Mouse (Mus musculus) right cerebral cortex, postnatal 10 days (tissue): ENCODE results near the gene Gpsm3.

Experiments used
- DNase-seq, 2 experiments: peaks; one replicate each; pipeline ENCODE4 v3.0.0; 2021; ENCODE audit warnings: low spot score in 2 of 2

Gpsm3 gene

DNA sequence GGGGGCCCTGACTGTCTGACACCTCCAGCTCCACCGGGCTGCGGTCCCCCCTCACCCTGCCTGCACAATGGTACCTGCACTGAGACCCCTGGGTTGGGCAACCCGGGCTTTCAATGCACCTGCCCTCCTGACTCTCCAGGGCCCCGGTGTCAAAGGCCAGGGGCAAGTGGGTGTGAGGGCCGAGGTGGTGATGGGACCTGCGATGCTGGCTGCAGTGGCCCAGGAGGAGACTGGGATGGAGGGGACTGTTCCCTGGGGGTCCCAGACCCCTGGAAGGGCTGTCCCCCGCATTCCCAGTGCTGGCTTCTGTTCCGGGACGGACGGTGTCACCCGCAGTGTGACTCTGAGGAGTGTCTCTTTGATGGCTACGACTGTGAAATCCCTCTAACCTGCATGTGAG lies 7.1 kb upstream of the Gpsm3 start:
- peak in 1 of 2 experiments; percentile 25 for DNase-seq

DNA sequence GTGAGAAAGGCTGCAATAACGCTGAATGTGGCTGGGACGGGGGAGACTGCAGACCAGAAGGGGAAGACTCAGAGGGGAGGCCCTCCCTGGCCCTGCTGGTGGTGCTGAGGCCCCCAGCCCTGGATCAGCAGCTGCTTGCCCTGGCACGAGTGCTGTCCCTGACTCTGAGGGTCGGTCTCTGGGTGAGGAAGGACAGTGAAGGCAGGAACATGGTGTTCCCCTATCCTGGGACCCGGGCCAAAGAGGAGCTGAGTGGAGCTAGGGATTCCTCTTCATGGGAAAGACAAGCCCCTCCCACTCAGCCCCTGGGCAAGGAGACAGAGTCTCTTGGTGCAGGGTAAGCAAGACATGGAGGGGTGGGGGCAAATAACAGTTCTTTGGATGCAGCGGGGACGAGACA lies 6.2 kb upstream of the Gpsm3 start:
- DNase-seq = peak; percentile 34 to 44

DNA sequence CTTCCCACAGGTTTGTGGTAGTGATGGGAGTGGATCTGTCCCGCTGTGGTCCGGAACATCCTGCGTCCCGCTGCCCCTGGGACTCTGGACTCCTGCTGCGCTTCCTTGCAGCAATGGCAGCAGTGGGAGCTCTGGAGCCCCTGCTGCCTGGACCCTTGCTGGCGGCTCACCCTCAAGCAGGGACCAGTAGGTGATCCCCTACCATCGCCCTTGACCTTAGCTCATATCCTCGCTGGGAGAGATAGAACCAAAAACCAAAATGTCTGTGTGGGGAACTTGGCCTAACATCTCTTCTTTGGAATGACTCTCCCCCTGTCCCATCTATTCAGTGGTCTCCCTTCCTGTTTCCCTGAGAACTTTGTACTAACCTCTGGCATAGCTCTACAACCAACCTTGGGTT lies 5.8 kb upstream of the Gpsm3 start:
- no peak for DNase-seq

DNA sequence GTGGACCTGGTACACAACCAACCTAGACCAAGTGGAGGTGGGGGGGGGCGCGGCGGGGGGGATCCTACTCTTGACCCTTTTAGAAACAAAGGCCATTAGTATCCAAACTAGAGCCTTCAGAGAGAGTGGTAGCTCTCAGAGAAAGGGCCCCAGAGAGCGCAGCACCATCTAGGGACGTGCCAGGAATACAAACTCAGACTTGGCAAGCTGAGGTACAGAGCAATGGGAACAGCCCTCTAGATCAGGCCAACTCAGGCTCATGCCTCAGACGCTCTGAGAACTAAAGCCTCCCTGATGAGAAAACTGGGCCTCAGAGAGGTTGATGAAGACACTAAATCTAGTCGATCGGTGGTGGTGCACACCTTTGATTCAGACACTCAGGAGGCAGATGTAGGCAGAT lies 4.5 kb upstream of the Gpsm3 start:
- peak in 1 of 2 experiments; percentile 70 for DNase-seq

DNA sequence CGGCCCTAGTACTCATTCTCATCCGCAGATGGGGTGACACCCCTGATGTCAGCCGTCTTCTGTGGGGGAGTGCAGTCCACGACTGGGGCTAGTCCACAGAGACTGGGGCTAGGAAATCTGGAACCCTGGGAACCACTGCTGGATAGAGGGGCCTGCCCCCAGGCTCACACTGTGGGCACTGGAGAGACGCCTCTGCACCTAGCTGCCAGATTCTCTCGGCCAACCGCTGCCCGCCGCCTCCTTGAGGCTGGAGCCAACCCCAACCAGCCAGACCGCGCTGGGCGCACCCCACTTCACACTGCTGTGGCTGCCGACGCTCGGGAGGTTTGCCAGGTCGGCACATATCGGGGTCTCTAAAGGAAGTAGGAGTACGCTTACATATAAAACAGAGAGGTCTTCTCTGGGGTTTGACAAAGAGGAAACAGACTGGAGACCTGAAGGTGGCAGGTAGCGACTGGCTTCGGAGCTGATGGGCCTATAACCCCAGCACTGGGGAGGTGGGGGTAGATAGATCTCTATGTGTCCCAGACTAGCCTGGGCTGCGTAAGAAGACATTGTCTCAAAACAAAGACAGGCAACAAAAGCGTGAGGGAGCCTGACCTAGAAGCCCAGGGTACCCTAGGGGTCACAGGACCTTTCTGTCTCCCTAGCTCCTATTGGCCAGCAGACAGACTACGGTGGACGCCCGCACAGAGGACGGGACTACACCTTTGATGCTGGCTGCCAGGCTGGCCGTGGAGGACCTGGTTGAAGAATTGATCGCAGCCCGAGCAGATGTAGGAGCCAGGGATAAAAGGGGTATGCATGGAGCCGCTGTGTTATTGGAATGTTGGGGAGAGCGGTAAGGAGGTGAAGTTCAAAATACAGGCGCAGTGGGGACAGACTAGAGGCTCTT lies 3.5 kb upstream of the Gpsm3 start:
- DNase-seq = peak; percentile 67 to 69

DNA sequence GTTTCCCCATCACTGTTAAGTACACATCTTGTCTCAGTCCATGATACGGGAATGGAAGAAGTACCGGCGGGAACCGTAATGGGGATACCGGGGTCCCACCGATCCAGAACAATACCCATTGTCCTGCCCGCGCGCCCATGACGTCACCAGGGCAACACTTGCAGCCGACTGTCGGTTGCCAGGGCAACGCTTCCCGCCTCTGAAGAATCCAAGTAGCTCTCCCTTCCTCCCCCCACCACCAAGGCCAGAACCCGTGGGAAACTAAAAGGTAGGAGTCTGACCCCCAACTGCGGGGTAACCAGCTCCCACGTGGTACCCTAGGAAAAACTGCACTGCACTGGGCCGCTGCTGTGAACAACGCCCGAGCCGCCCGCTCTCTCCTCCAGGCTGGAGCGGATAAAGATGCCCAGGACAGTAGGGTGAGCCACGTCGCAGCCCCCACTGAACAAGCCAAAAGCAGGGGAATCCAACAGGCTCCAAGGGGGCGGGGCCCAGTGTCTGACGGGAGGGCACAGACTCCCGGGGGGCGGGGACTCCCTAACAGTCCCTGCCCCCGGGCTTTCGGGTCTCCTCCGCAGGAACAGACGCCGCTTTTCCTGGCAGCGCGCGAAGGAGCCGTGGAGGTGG lies 2.7 kb upstream of the Gpsm3 start:
- peak; percentile 94 to 96 for DNase-seq

DNA sequence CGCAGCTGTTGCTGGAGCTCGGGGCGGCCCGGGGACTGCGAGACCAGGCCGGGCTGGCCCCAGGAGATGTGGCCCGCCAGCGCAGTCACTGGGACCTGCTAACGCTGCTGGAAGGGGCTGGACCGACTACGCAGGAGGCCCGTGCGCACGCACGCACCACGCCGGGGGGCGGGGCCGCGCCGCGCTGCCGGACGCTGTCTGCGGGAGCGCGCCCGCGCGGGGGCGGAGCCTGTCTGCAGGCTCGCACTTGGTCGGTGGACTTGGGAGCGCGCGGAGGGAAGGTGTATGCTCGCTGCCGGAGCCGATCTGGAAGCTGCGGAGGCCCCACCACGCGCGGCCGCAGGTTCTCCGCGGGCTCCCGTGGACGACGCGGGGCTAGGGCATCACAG lies 2.2 kb upstream of the Gpsm3 start:
- DNase-seq = peak; percentile 97 to 98

DNA sequence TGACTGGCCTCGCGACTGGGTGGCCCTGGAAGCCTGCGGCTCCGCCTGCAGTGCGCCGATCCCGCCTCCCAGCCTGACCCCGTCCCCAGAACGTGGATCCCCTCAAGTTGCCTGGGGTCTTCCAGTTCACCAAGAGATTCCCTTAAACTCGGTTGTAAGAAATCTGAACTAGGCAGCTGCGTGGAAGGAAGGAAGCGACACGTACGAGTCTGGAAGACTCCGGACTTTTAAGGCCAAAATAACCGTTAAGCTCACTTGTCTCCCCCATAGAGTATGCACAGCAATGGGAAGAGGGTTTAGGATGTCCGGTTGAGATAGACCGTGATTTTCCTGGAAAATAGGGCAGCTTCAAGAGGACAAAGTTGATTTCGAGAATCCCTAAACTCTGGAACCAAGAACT lies 1.8 kb upstream of the Gpsm3 start:
- DNase-seq = no peak

DNA sequence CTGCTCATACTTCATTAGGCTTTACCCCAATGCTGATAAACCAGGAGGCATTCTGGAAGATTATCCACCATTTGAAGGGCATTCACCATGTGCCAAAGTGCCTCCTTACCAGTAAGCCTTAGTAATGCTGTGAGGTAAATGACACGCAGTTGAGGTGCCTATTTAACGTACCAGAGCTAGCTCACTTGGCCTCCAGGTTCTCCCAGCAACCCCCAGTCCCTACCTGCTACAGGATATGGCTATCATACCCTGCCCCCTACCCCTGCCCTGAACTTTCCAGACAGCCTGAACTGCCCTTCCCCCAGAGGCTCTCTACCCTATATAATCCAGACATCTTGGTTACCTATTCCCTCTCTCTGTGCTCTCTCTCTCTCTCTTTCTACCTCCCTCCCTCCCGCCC lies 839 bp upstream of the Gpsm3 start:
- peak in 1 of 2 experiments; percentile 26 for DNase-seq

DNA sequence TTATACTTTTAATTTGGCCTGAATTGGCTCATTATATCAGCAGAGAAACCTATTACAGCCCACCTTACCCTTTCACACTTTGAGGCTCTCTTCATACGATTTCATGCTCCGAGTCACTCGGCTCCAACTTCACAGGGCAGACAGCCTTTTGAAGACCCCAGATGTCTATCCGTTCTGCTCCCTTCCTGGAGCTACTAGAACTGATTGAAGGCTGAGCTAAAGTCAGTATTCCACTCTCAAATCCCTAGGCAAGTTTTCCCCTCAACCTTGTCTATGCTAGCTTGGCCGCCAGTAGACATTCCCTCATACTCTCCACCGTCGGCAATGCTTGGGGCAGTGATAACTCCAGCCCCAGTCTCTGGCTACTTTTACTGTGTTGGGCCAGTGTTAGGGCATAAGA lies 400 bp upstream of the Gpsm3 start:
- DNase-seq = peak in 1 of 2 experiments; percentile 29

DNA sequence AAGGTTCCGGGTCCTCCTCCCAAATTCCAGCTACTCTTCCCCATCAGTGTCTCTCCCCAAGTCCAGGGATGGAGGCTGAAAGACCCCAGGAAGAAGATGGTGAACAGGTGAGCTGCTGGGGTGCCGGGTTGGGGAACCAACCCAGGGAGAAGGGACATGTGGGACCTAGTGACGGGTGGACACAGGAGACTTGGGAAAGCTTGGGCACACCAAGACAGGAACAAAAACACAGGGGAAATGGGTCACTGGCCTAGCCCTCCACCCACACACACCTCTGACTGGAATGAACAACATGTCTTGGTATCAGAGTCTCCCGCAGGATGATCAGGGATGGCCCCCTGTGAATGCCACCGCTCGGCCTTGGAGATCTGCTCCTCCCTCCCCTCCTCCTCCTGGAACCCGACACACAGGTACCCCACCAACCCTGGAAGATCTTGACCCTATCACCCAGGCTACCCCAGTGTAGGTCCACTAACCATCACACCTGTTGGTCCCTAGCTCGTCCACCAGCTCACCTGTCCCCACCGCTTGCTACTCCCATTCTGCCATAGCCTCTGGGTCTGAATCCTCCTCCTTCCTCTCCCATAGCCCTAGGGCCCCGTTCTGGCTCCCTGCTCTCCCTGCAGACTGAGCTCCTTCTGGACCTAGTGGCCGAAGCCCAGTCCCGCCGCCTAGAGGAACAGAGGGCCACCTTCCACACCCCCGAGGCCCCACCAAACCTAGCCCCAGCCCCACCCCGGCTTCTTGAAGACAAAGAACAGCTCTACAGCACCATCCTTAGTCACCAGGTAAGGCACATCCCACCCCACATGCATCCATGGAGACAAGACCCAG lies 765 bp downstream of the Gpsm3 start:
- DNase-seq = peak; percentile 29 to 42

DNA sequence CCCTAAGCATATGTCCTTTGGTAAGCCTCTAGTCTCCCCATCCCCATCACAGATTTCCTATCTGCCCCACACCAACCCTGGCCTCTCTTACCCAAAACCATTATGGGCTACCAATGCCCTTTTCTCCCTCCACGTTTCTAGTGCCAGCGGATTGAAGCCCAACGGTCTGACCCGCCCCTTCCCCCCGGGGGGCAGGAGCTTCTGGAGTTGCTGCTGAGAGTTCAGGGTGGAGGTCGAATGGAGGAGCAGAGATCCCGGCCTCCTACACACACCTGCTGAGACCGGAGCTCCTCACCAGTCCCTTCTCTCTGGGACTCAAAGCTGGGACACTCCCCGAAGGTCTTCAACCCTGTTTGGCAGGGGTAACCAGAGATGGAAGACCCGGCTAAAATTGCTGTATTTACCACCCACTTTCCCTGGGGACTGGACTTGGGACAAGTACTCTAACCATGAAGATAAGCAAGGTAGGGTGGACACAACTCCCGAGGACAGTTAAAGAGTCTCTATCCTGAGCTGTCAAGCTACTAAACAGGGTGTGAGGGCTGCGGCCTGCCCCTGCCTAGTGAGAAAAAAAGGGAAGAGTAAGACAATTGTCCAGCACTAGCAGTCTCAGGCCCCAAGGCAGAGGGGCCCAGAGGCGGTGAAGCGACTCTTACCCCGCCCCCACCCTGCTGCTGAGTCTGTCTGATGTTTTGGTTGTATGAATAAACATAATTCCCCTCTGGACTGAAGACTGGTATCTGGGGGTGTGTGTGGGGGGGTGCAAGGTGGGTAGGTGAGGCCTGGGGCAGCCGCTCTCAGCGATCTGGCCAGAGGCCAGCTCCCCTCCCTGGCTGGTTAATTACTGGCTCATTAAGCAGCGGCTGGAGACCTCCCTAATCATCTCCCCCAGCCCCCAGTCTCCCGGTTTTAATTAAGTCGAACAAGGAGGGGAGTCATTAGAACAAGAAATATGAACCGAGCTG lies 1.7 kb downstream of the Gpsm3 start, which contains the start of gene Pbx2:
Gene Pbx2 (plus strand): TSS at position 238 of the 965 bp plus-strand sequence.
- DNase-seq = peak; percentile 33 to 47

DNA sequence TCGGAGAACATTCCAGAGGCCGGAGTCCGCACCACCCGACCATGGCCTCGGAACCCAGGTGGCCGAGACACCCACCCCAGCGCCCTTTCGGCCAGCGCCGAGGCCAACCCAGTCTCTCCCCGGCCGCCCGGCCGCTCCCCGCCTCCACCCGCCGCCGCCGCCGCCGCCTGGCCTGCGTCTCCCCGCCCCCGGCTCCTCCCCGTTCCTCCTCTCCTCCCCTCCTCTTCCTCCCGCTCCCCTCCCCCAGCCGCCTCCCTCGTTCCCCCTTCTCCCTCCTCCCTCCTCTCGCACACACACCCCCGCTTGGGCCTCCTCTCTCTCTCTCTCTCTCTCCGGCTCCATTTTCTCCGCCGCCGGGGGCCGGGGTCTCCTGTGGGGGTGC lies 2.4 kb downstream of the Gpsm3 start:
- DNase-seq = peak; percentile 94 to 95

DNA sequence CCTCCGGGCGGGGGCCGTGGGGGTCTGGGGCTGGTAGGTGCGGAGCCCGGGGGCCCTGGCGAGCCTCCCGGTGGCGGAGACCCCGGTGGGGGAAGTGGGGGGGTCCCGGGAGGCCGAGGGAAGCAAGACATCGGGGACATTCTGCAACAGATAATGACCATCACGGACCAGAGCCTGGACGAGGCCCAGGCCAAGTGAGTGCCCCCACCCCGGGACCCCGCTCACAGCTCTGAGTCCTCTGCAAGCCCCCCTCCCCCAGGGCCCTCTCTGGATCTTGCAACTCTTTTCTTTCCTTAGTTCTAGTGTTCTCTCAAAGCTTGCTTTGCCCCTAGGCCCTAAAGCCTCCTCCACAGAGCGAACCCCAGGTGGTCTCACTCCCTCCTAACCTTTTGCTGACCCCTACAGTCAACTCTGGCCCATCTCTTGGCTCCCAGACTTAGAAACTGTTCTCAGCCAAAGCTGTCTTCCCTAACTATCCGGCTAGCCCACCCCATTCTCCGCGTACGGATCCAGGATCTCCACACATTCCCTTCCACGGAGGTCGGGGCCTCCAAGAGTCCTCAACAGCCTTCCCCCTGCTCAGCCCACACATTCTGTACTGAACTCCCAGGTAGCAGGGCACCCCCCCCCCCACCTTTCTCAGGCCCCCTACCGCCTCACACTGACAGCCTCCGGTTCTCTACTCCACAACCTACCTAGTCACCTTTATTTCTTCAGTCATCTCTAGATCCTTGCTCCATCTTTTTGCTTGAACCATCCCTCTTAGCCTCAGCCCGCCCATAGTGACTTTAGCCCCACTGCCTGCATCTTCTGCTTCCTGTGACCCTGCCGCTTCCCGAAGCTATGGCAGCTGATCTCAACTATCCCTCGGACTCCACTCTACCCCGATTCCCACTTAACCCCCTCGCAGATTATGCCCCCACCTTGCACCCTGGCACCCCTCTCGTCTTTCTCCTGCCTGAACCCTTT lies 3.3 kb downstream of the Gpsm3 start:
- DNase-seq = peak; percentile 65 to 71

DNA sequence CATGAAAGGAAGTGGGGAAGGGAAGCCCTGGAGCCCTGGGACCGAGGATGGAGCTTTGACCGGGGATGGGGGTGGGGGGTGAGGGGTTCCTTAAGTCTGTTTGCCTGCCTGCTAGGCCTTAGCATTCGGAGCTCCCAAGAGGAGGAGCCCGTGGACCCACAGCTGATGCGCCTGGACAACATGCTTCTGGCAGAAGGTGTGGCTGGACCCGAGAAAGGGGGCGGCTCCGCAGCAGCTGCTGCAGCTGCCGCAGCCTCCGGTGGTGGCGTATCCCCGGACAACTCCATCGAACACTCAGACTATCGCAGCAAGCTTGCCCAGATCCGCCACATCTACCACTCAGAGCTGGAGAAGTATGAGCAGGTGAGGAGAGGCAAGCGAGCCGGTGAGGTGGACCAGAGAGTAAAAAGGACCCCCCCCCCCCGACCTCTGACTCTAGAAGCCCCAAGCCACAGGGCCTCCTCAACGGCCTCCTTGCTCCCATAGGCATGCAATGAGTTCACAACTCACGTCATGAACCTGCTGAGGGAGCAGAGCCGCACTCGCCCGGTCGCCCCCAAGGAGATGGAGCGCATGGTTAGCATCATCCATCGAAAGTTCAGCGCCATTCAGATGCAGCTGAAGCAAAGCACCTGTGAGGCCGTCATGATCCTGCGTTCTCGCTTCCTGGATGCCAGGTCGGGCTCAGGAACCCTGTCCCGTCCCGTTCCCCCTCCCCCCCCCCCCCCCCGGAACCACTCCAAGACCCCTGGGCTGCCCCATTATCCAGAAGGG lies 4.3 kb downstream of the Gpsm3 start:
- DNase-seq = peak in 1 of 2 experiments; percentile 55

DNA sequence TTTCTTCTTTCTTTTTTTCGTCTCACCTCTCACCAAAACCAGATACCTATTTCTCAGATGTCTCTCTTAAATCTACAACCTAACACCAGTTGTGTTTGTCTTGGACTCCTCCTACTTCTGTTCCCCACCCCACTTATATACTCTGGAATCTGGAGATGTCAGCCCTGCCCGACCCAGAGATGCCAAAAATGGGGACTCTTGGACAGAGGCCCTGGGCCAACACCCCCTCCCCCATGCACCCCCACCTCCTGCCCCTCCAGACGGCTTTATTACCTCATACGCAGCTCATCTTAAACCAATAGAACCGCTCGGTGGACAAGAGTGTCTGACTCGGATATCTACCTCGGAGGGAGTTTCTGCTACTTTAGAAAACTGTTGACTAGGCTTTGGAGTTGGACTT lies 6.5 kb downstream of the Gpsm3 start:
- DNase-seq = no peak

DNA sequence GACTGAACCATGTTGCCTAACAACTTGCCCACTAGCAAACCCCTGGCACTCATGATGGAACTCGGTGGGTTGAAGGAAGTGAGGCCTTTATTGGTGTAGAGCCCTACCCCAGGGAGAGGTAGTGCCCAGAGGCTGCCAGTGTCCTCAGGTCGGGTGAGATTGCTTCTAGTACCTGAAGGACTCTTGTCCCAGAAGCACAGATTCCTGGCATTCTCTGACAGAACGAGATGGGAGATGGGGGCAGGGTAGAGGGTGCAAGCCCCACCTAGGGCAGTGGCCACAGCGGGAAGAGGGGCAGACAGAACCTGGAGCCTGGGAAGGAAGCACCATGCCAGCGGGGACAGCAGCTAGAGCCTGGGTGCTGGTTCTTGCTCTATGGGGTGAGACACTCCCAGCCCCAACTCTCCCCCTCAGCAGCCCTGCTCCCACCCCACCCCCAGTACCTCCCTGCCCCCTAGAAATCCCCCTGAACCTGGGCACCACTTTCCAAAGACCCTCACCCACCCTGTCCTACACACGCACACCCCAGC lies 8.0 kb downstream of the Gpsm3 start, which contains the start of gene Ager:
Gene Ager (plus strand): TSS at position 297 of the 530 bp plus-strand sequence.
- DNase-seq = peak in 1 of 2 experiments; percentile 28

DNA sequence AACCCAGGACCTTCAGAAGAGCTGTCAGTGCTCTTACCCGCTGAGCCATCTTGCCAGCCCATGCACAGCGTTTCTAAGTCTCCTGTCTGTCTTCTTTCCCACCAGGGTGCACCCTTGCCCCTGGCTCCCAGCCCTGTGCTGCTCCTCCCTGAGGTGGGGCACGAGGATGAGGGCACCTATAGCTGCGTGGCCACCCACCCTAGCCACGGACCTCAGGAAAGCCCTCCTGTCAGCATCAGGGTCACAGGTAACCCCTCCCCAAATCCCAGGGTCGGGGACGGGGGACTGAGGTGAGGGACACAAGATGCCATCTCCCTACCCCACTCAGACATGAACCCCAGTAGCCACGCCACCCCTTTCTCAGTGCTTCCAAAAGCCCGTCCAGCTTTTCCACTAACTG lies 10.3 kb downstream of the Gpsm3 start:
- peak in 1 of 2 experiments; percentile 33 for DNase-seq

DNA sequence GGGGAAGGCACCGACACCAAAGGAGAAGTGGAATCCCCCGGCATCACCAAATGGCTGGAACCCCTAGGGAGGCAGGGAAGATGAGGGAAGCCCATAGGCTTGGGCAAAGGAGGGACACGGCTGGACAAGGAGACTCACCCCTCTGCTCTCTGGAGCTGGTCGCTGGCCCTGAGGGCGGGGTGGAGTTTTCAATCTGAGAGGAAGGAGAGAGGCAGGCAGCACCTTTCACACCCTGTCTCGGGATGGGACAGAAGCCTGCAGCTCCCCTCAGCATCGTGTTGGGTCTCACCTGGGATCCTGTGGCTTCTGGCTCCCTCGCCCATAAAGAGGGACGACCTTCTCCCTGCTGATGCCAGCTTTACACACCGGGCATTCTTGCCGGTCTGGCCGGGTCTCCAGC lies 12.2 kb downstream of the Gpsm3 start:
- DNase-seq = no peak
